Mouse (Mus musculus) hindlimb bud, embryonic 11.5 days (tissue): ENCODE measurements at regions not wholly inside any gene's neighbourhood (a gene's known extent, or its start where the extent isn't known, plus 50 kb on each side); places are given as distances from the start of the nearest gene placed in this dataset.
"Not testable (repeated sequence)": the region's sequence is repeated elsewhere in the genome, so short reads cannot be mapped to it uniquely, and the experiment has no call there.

Experiments used
- DNase-seq: peaks from one replicate; pipeline ENCODE4 v3.0.0-alpha.2; 2012; ENCODE audit warnings: low read depth, low spot score; ENCODE audit errors: extremely low spot score

DNA sequence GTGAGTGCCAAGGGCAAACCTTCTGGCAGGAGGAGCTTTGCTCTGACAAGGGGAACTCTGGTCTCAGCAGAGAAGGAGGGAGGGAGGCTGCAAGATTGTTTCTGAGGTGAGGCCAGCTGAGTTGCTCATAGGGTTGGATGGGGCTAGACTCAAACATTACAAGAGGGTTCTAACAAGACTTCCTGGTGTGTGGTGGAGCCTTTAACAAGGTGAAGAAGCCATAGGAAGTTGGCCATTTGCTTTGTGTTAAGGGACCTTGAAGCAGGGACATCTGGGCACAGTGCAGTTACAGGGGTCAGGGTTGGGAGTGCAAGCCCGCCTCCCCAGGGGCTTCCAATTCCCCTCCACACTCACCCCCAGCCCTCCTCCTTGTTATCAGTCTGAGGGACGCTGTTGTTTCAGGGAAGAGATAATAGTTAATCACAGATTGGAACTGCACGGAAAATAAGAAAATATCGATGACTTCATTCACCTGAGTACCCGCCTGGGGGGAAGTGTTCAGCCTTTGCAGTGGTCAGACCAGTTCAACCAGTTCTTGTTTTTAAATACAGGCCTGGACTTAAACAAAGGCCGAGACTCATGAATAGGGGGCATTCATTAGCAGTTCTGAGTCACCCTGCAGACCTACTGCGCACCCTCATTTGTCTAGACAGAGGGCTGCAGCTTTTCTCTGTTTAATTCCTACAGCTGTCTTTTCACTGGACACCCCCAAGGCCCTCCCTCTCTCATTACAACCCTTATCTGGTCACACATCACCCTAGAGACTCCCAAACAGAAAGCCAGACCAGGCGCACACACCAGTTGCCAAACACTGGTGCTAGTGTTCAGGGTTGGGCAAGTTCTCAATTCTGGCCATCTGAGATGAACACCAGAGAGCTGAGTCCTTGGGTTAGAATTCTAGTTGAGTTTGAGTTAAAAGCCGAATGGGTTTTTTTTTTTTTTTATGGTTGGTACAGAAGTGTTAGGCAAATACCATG is 139.5 kb downstream of the Bcl2l11 start:
- DNase-seq: no peak

DNA sequence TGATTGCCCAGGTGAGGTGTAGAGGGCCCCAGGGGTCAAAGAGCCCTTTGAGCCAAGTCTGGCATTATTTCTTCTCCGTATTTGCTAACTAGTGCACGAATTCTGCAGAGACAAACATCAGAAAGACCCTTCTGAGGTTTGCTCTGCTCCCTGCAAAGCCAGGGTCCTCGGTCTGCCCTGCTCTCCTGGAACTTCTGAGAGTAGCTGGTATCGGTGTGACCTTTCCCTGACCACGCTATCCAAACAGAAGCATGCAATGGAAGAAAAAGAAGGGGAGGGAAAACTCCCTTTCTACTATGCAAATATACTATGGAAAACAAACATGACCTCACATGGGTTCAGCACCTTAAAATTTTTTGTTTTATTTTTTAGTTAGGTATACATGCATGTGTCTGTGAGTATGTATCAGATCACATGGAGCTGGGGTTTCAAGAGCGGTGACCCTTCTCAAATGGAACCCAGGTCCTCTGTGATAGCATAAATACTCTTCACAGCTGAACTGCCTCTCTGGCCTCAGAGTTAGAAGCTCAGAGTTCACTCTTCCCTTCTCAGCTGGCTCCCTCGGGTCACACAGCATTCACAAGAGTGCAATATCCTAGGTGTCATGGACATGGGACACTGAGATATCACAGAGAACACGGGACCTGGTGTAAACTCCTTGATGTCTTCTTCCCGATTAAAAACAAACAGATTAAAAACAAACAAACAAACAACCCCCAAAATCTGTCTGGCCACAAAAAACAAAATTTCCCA is 144.7 kb downstream of the Bcl2l11 start:
- no peak for DNase-seq

DNA sequence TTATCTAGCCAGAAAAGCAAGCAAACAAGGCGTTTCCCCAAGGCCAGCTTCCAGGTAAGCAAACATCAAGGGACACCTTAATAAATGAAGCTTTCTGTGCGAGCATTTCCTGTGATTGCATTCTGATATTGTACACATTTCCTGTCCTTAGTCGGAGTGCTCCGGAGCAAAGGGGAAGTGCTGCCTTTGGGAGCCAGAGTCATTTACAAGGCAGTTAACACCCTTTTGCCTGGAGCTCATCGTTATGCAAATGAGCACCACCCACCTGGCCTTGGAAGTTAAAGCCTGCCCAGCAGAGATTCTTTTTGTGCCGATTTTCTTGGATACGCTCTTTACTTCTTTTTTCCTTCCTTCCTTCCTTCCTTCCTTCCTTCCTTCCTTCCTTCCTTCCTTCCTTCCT is 147.0 kb downstream of the Bcl2l11 start:
- DNase-seq: no peak

DNA sequence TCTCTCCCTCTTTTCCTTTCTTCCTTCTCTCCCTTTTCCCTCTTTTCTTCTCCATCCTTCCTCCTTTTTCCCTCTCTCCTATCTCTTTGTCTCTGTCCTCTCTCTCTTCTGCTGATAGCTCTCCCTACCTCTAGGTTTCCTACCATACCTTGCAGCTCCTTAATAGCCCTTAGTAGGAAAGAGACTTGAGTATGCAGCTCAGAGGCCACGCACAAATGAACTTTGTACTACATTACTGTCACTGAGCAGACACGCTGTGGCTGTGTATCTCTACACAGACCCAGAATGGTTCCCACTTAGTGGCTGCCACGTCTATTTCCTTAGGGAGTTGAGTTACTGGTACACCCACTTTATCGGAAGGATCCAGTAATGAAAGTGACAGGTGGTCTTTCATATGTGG is 147.5 kb downstream of the Bcl2l11 start:
- DNase-seq: no peak

DNA sequence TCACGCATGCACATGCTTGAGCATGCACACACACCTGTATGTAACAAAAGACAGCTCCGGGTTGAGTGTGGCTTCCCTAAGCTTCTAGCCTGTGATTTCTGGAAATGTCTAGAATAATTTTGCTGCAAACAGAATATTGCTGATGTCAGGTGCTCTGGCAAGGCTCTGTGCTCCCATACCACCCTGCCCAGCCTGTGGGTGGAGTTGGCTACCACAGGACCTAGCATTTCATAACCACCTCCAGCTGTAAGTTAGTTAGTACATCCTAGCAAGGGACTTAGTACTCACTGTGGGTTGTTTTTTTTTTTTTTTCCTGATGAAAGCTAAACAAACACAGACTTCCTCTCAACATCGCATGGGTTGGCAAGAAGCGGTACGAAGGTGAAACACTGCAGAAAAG is 150.5 kb downstream of the Bcl2l11 start:
- no peak for DNase-seq

DNA sequence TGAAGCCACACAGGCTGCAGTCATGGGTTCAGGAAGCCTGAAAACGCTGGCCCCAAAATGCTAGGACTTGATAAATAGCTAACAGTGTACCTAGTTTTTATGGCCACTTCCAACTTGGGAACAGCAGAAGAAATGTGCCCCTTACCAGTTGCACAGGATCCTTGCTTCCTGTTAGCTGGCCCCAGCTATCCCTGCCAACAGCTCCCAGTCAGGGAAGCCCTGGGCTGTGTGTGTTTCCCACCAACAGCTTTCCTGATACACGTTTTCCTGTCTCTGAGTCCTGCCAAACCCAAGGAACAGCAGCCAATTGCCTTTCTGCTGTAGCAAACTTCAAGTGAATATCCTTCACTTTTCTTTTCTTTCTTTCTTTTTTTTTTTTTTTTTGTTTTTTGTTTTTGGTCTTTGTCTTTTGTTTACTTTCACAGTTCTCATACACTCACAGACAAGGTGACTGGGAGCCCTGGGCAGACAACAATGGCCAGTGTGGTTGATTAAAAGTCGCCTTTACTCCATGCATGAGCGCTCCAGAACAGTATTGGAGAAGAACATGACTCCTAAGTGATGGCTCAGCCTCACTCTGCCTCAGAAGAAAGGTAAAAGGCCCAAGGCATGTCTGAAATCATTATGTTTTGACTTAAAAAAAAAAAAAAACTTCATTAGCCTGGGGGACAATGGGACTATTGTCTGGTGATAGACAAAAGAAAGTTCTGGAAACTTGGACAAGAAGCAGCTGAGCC is 151.7 kb downstream of the Bcl2l11 start:
- no peak for DNase-seq

DNA sequence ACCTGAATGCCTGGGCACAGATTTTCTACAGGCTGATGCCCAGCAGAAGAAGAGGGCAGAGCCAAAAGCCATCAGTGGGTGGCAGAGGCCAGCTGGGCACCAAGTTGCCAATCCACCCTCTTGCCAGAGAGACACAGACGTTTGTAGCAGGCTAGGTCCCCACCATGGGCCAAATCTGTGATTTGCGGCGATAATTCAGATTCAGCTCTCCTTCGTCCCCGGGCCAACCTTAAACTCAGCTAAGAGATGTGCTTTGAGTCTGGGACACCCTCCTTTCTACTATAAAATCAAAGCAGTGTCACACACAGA is 152.2 kb downstream of the Bcl2l11 start:
- DNase-seq: no peak

DNA sequence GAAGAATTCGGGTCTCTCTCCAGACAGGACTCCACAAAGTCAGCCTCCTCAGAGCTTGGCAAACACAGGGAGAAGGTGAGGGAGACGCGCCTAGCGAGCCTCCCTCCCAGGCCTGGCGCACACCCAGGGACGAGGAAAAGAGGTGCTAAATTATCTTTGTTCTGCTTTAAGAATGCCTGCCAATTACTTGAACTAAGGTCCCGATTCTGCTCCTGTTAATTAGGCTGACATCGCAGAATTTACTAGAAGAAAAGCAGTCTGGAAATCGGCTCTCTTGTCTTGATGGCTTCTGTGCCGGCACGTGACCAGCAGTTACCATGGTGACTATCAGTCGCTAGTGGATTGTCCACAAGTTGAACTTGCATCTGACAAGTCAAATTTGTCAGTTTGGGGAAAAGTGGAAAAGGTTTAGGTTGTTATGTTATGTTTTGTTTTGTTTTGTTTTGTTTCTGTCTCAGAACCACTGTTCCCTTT is 152.8 kb downstream of the Bcl2l11 start:
- DNase-seq: no peak

DNA sequence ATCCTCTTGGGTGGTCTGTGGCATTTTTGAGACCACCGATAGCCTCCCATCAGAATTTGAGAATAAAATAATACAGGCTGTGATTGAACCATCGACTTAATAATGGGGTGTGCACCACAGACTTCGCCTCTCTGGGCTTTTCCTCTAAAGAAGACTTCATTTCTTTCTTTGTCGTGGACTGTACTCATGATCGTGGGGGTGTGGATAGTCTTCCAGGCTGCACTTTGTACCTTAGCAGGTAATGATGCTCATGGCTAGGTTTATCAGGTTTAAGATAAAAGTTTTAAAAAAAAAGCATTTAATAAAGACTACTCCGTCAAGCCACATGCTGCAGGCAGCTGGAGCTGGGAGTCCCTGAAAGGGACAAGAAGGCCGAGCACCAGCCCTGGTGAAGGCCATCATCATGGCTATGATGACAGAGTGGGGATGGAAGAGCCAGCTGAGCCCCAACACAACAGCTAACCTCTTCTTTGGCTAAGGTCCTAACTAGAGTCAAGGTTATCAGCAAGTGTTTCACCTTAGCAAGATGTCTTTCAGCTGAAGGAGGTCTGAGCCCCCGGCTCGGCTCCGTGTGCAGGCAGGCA is 153.4 kb downstream of the Bcl2l11 start:
- DNase-seq: no peak

DNA sequence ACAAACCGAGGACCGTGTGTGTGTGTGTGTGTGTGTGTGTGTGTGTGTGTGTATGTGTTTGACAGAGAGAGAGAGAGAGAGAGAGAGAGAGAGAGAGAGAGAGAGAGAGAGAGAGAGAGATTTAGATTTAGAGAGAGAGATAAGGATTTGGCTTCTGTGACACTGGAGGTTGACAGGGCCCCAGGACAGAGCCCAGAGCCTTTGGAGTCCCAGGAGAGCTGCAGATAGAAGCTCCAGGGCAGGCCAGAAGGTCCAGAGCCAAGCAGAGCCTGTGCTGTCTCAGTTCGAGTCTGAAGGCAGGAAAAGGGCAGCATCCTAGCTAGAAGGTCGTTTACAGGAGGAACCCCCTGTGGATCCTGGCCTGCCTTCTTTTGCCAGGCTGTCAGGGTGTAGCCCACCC is 156.8 kb downstream of the Bcl2l11 start:
- no peak for DNase-seq

DNA sequence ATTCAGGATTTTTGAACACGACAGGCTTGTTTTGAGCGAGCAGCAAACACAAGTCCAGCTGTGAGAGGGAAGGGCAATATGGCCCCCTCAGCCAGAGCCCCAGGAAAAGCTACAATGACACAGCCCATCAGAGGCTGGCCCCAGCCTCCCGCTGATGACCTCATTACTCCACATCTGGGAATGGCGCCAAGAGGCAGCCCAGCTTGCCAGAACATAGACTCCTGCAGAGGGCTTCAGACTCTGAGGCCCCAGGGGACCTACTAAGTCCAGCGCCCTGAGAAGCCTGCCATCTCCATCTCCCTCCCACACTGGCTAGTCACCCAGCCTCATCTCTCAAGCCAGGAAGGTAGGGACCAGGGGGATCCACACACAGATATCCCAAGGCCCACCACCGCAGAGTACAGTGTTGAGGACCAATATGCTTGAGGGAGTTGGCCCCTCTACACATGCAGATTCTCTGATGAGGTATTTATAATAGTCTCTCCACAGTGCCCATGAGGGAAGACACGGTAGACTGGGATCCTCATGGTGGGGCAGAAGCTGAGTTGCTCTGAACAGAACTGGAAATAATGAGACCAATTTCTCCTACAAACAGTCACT is 159.1 kb downstream of the Bcl2l11 start:
- no peak for DNase-seq

DNA sequence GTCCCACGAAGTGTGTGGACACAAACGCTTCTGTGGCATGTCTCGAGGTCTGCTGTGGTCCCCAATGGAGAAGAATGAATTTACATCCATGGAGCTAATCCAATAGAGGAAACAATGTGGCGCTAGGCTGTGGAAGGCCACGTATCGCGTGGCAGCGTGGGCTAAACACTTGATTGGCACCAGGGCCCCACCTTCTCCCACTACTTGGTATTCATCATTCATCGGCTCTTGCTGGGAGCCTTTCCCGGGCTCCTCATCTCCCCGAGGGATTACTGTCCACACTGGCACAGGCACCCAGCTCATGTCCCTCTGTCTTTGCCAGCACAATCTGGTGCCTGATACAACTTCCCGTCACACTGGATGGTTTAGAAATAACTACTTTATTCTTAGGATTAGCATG is 159.6 kb downstream of the Bcl2l11 start:
- DNase-seq: no peak

DNA sequence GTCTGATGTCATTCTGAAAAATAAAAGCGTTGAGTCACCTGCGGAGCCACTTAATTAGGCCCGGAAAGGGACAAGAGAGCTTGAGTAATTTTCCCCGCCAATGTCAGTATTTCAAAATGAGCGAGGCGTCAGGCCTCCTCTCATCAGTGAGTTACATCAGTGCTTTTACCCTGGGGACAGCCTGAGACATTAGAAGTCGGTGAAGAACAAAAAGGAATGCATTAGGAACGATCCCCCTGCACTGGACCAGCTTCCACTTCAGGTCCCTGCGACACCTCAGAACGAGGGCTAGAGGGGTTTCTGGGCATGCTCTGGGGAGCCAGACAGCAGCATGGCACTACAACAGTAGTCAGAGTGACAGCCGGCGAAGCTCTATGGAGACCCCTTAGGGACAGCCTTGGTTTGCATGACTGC is 162.3 kb downstream of the Bcl2l11 start:
- no peak for DNase-seq

DNA sequence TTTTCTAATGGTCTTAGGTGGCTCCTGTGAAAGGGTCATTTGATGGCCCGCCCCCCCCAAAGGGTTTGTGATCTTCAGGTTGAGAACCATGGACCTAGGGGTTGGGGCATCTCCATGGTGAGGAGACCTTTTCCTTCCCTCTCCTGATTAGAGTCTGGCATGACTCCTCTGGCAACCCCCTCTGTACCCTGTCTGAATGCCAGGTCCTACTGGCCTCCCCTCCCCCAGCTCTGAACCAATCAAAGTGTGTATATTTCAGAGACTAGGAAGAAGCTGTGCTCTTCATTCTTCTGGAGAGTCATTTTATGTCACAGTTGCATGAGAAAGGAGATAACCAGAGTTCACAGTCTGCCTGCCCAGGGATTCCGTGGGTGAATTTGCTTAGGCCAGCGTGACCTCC is 164.8 kb downstream of the Bcl2l11 start:
- DNase-seq: no peak

DNA sequence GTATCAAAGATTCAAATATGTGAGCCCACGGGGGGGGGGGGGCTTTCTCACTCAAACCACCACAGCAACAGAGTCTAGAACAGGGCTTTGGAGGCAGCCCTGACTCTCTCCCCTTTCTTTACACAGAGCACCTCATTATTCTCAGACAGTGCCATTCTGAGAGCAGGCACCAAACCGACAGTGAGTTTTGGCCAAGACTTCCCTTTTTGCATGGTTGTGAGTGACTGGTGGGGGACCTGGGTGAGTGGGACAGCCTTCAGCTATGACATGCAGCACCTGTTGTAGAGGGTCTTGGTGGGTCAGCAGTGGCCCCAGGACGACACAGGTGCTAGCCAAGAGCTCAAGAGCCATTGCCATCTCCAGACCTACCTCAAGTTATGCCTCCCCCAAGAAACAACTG is 168.8 kb downstream of the Bcl2l11 start:
- DNase-seq: no peak

DNA sequence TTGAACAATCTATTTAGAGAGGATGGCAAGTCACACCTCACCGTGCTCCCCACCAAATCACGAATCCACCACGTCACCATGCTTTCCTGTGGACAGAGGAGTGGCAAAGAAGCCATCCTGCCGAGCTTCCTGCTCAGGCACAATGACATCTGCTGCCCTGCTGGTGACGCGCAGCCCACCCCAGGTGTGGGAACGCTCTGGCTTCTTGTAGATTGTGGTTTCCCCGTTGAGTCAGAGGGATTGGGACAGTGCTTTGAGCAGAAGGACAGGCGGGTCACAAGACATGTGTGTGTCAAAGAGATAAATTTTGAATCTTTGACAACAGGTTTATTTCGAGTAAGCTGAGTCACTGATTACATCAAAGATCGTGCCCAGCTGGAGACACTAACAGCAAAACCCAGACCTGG is 169.2 kb downstream of the Bcl2l11 start:
- DNase-seq: no peak

DNA sequence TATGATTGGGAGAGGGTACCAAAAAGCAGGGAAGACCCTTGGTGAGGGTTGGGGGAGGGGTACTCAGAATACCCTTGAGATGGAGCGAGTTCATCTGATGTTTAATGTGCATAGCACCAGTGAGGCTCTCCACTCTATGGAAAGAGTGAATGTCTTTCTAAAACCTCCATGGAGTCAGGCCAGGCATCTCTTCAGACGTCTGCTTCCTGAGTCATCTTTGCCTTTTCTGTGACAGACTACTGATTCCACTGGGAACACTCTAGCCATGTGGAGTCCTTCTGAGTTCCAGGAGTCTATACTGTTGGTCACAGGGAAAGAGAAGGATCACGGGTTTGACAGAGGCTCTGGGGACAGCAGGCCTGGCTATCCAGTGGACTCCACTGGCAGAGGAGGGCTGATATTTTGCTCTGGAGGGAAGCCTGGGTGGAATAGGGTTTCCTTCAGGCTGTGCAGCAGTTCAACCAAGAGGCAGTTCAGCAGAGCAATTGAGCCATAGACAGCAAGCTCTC is 169.9 kb downstream of the Bcl2l11 start:
- no peak for DNase-seq

DNA sequence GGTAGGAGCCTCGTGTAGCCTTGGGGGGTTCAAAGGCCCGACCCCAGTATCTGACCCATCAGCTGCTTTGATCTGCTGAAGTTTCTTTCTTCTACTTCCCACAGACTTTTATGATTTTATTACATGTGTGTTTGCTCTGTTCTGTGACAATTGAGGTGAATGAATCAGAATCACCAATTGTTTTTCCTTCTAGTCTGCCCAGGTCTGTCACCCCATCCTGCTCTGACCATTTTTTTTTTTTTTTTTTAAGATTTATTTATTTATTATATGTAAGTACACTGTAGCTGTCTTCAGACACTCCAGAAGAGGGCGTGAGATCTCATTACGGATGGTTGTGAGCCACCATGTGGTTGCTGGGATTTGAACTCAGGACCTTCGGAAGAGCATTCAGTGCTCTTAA is 170.6 kb downstream of the Bcl2l11 start:
- DNase-seq: not testable (repeated sequence)

DNA sequence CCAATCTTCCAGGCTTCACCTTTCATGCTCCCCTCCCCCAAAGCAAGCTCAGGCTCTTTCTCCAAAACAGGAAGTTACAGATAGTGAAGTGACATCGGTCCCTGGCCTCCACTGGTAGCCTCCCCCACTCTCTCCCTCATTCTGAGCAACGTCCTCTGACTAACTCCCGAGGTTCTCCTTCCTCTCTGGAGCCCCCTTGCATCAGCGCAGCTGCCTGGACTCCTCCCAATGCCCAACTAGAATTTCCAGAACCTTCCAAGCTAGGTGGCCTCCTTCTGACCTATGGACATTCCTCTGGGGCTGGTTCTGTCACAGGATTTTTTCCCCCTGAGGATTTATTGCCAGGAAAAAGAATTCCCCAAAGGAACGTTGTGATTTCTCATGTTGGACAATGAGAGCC is 171.1 kb downstream of the Bcl2l11 start:
- DNase-seq: no peak

DNA sequence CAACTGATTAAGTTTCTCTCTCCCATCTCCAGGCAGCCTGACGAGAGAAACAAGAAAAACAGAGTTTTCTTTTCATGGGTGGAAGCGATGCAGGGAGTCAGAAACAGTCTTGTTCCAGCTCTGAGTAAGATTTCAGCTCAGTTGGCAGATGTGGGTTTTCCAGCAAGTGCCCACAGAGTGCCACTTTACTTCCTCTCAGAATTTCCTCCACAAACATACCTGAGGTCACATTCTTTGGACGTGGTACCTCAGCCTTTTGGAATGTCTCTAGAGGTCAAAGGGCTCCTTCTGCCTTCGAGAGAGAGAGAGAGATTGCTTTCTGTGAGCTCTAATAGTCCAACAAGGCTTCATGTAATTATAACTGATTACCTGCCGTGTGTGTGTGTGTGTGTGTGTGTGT is 172.0 kb downstream of the Bcl2l11 start:
- no peak for DNase-seq

DNA sequence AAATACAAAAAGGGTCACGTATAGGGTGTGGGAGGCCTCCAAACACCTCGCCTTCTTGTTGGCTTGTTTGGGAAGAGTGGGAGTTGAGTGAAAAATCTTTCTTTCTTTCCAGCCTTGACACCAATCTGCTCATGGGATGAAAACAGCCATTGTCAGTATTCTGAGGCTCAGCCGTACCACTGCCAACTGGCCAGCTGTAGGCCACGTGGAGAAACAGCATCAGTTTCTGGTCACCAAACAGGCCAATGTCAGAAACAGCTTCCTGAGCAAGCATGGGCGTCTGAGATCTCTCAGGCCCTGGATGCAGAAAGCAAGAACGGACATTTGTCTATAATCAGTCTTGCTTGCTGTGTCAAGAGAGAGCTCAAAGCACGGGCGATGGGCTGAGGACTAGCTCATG is 173.2 kb downstream of the Bcl2l11 start:
- no peak for DNase-seq
